Mouse (Mus musculus) bone marrow macrophage, adult 2 months (primary cell): Measurements from ENCODE around the gene Tm9sf2. TPM values are rescaled to one million over a fixed set of nuclear protein-coding genes. Genes with fewer than 3 reads are reported as not detected.

ENCODE experiments used
- H3K27ac ChIP-seq: 2 replicates; pipeline ENCODE4 v1.5.1; 2012; ENCODE audit warnings: low read depth, low read length; ENCODE audit not compliant: insufficient read depth
- H3K4me1 ChIP-seq: 2 replicates; pipeline ENCODE4 v1.6.1; 2012; ENCODE audit warnings: low read length; ENCODE audit not compliant: control insufficient read depth, insufficient read depth
- H3K4me3 ChIP-seq: 2 replicates; pipeline ENCODE4 v1.5.1; 2012; ENCODE audit warnings: mild to moderate bottlenecking, low read length, moderate library complexity; ENCODE audit not compliant: insufficient read depth
- CTCF ChIP-seq: IDR thresholded peaks from 2 replicates; pipeline ENCODE4 v1.5.1; 2012; ENCODE audit warnings: low read depth, mild to moderate bottlenecking, low read length, moderate library complexity
- POLR2A ChIP-seq: IDR thresholded peaks from 2 replicates; pipeline ENCODE4 v1.6.1; 2012; ENCODE audit warnings: mild to moderate bottlenecking, low read depth, low read length, borderline replicate concordance
- polyA plus RNA-seq: library from polyadenylated mRNA; stranded (reverse); fragments of >200 nt; gene quantifications from 2 replicates; pipeline ENCODE4 v1.2.4, GENCODE M21; 2012; ENCODE audit not compliant: missing spikeins, insufficient read depth, insufficient read length

The Tm9sf2 gene
- polyA plus RNA-seq, 1 experiment = 116 TPM

DNA sequence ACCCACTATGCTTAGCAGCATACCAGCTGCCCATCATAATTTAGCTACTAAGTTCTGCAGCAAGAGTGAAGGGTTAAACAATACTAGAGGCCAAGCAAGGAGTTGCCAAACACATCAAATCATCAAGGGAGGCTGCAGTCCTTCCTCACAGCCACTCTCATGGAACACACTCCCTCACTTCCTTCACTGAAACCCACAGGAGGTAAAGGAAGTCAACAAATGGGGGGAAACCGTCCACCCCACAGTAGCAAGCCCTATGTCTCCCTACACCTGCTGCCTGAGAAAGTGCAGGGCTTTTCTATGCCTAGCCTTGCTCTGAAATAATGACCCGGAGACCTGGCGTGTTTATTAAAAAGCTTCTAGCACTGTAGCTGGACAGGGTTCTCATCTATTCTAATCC is 36.9 kb upstream of the Tm9sf2 start:
- Histone ChIP-seq H3K4me1 (peaks cover 7% of the 10 kb centered on the region), H3K4me3 (no peak overlapping the region), H3K27ac (no peak overlapping the region)
- TF ChIP-seq POLR2A = no peak
- TF ChIP-seq CTCF = no peak

DNA sequence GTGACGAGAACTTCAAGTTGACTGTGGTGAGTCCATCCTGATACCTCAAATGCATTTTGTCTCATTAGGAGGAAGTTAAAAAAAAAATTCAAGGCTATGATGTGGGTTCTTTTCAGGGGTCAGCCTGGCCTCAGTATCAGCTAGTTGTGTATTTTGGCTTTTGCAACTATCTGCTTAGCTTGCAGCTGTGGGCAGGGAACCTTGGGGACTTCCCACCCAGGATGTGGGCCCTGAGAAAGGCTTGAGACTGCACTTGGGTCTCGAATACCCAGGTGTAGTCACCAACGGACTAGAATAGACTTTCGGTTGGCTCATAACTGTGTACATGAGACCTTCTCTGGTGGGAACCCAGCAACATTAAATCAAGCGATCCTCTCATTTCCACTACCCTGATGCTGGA is 33.4 kb upstream of the Tm9sf2 start:
- TF ChIP-seq CTCF (no peak), POLR2A (no peak)
- Histone ChIP-seq H3K27ac (no peak overlapping the region), H3K4me3 (no peak overlapping the region), H3K4me1 (no peaks in the 10 kb centered on the region; the same call in 1 of the 2 replicates)

DNA sequence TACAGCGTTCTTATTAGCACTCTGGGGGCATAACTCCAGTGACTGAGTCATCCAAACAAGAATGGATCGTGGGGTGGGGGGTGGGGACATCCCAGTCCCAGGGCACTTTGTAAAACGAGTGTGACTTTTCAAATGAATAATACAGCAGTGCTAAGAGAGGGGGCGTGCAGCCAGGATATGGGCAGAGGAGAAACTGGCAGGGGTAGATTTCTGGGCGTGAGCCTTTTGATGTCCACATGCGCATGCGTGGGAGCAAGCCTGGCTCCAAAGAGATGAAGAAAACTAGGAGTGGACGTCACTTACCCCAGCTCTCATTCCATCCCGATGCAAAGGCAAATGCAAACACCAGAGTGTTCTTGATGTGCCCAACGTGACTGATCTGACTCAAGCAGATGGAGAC is 32.5 kb upstream of the Tm9sf2 start:
- H3K4me3 ChIP-seq = no peak overlapping the region
- no peak overlapping the region for H3K27ac ChIP-seq
- H3K4me1 ChIP-seq = no peaks in the 10 kb centered on the region; the same call in 1 of the 2 replicates
- TF ChIP-seq POLR2A (no peak), CTCF (no peak)

DNA sequence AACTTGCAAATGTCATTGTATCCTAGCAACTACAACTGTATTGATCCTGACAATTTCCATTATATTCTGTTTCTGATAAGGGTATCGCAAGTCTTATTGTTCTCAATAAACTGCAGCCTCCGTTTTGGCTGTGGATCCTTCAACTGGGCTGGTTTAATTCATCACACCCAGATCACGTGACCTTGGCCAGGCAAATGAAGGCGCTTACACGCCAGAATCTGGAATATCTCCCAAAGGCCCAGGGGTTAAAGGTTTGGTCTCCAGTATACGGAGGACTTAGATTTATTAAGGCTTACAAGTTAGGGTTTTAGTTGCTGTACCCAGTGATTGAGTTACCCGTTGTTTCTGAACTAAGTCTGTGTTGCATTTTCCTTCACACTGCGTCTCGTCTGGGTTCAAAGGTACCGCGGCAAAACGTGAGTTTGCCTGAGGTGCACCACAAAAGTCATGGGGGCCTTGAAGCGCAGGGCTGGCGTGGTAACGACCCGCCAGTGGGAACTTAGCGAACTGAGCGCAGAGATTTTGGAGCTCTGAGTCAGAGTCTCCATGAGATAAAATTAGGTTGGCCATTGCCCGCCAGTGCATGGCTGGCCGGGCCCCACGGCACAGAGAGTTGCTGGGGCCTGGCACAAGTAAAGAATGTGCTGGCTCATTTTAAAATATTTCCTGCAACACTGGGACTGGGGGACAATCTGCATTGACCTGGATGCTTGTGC is 31.2 kb upstream of the Tm9sf2 start:
- no peak overlapping the region for H3K4me3 ChIP-seq
- H3K27ac ChIP-seq = no peak overlapping the region
- TF ChIP-seq CTCF (no peak), POLR2A (no peak)
- no peaks in the 10 kb centered on the region; the same call in 1 of the 2 replicates for H3K4me1 ChIP-seq

DNA sequence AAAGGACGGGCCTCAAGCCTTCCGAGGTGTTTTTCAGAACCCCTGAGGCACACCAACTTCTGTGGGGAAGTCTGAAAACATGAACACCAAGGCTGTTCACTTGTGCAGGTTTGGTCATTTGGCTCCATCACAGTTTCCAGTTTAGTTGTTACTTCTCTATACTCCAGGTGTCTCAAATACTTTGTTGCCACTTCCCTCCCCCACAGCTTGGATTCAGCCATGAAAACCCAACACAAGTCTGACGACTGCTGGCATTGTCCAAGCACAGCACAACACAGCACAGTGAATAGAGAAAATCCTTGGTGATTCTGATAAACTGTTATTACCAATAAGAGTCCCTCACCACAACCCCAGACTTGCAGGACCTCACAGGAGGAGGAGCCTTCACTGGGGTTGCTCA is 29.8 kb upstream of the Tm9sf2 start:
- TF ChIP-seq CTCF = no peak
- no peak for TF ChIP-seq POLR2A
- Histone ChIP-seq H3K4me1 (no peaks in the 10 kb centered on the region; the same call in 1 of the 2 replicates), H3K27ac (no peak overlapping the region), H3K4me3 (no peak overlapping the region)

DNA sequence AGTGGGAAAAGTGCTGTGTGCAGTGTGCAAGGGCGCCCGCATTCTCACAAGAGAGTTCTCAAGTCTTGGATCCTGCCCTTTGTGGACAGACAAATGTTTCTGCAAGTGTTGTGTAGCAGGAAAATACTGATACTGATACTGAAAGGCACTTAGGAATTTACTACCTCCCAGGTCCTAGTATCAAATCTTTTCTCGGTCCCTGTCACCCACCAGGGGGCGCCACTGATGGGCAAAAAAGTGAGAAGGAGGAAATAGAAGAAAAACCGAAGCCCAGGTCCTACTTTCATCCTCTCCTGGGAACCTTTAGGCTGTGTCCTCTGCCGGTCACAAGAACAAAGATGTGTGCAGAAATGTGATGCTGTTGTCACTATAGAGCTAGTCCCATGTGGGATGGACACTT is 27.4 kb upstream of the Tm9sf2 start:
- TF ChIP-seq CTCF = peak; percentile 57
- TF ChIP-seq POLR2A = no peak
- Histone ChIP-seq H3K27ac (no peak overlapping the region), H3K4me1 (no peaks in the 10 kb centered on the region), H3K4me3 (no peak overlapping the region)

DNA sequence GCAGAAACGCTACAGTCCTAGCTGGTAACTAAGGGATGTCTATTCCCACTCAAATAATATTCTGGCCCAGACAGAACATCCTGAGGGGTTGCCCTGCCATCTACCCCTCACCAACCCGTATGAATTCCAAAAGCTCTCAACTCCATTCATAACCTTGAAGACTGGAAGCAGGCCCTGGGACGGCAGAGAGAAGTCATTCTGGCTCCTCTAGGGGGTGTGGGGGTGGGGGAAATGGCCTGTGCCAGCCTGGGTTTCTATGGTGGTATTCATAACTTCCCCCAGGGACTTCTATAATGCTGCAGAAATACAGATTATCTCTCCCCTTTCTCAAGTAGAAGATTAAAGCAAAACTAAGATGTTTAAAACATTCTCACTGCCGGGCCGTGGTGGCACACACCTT is 26.9 kb upstream of the Tm9sf2 start:
- no peaks in the 10 kb centered on the region for H3K4me1 ChIP-seq
- TF ChIP-seq POLR2A (no peak), CTCF (no peak)
- no peak overlapping the region for H3K27ac ChIP-seq
- H3K4me3 ChIP-seq = no peak overlapping the region

DNA sequence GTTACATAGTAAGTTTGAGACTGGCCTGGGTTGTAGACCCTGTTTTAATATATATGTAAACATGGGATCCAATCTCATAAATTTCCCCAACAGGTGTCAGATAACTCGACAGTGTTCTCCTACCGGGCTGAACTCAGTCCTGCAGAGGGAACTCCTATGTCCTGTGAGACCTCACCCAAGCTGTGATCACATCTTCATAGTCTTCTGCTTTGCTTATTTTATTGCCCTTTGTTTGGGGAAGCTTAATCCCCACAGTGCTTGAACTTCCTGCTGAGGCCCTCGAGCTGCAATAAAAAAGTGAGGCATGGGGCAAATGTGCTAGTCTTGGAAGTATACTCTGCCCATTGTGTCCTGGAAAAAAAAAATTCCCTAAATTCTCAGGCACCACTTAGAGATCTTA is 25.5 kb upstream of the Tm9sf2 start:
- no peaks in the 10 kb centered on the region for H3K4me1 ChIP-seq
- H3K4me3 ChIP-seq = no peak overlapping the region
- no peak overlapping the region for H3K27ac ChIP-seq
- TF ChIP-seq POLR2A = no peak
- TF ChIP-seq CTCF = no peak

DNA sequence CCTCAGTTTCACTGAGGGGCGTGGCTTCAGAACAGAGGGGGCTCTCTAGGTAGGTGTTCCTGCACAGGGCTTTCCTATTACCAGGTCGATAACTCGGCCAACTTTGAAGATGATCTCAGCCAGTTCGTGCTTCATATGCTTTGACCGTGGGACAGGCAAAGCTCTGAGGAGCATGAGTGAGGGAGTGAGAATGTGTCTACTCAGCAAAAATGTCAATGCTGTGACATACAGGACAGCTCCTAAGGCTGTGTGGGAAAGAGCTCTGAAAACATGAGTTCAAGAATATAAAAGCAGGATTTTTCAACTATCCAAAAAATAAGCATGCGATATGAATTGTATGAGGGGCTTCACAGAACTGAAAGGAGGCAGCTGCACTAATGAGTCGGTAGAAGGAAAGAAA is 23.3 kb upstream of the Tm9sf2 start:
- TF ChIP-seq POLR2A = no peak
- no peak for TF ChIP-seq CTCF
- H3K4me1 ChIP-seq = no peaks in the 10 kb centered on the region
- H3K27ac ChIP-seq = no peak overlapping the region
- H3K4me3 ChIP-seq = no peak overlapping the region

DNA sequence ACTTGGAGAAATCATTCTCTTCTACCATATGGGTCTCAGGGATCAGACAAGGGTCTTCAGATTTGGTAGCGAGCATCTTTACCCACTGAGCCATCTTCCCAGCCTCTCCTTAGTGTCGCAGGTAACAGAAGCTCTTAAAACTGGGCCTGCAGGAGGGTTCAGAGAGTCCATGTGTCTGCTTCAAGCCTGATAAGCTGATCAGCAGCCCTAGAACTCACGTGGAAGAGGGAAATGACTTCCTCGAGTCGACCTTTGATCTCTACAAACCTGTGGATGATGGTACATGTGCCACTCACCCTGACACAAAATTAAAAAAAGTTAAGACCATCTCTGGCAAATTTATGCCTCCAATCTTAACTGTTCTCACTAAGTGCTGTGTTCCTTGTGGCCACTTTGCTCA is 18.9 kb upstream of the Tm9sf2 start:
- Histone ChIP-seq H3K4me3 (no peak overlapping the region), H3K4me1 (no peaks in the 10 kb centered on the region), H3K27ac (no peak overlapping the region)
- TF ChIP-seq CTCF (no peak), POLR2A (no peak)
